In genomic region chr3:25113107-25113506, GRCm38 (mm10) we compare ENCODE assay signal across 19 mouse cellular contexts. TPM values are rescaled to one million over a fixed set of nuclear protein-coding genes. Genes with fewer than 3 reads are reported as not detected.
"Had no signal": no experiment of that assay in that cellular context is flagged by ENCODE, and none has a peak within 500 bp of the region (broad histone marks: within the 10 kb centered on the region; RNA-seq: fewer than 3 reads in every experiment).

No protein-coding gene starts in this region.

- H3K9me3 ChIP-seq: midbrain, embryonic 10.5 days; midbrain, embryonic 12.5 days; neural tube, embryonic 13.5 days; neural tube, embryonic 15.5 days had no signal

- H3K27ac ChIP-seq: midbrain, embryonic 10.5 days; midbrain, embryonic 12.5 days; neural tube, embryonic 13.5 days; neural tube, embryonic 15.5 days had no signal

- ATAC-seq: midbrain, embryonic 16.5 days had no signal

- H3K4me3 ChIP-seq: midbrain, embryonic 10.5 days; midbrain, embryonic 12.5 days; myocyte; neural tube, embryonic 13.5 days; neural tube, embryonic 15.5 days had no signal

- H3K4me2 ChIP-seq: lung, embryonic 14.5 days; midbrain, embryonic 12.5 days; neural tube, embryonic 13.5 days; neural tube, embryonic 15.5 days had no signal

- H3K4me1 ChIP-seq: midbrain, embryonic 10.5 days; midbrain, embryonic 12.5 days; neural tube, embryonic 13.5 days; neural tube, embryonic 15.5 days had no signal

- DNase-seq: lung, adult 18-20 months; lung, embryonic 14.5 days; lung, postnatal 10 days; lung, postnatal 4 days; midbrain, embryonic 14.5 days; retina, postnatal 1 day; right cerebral cortex, adult 18-20 months; right cerebral cortex, postnatal 25 days; right cerebral cortex, postnatal 4 days; spleen, adult 18-20 months; thymus, adult 18-20 months; thymus, postnatal 14 days; thymus, postnatal 36 days had no signal

- H3K9ac ChIP-seq: lung, embryonic 14.5 days; midbrain, embryonic 12.5 days; neural tube, embryonic 13.5 days; neural tube, embryonic 15.5 days had no signal

- H3K27me3 ChIP-seq: midbrain, embryonic 12.5 days; neural tube, embryonic 13.5 days; neural tube, embryonic 15.5 days had no signal

- H3K36me3 ChIP-seq: midbrain, embryonic 10.5 days; midbrain, embryonic 12.5 days; neural tube, embryonic 13.5 days; neural tube, embryonic 15.5 days had no signal

RNA-seq across cellular contexts. Expression of gene Naaladl2, which starts 31.0 kb away (rescaled TPM):
- polyA plus RNA-seq: myocyte had no signal
